Mouse (Mus musculus) megakaryocyte, adult 5-6 weeks (primary cell): Measurements from ENCODE around the gene Ypel4. TPM values are rescaled to one million over a fixed set of nuclear protein-coding genes. Genes with fewer than 3 reads are reported as not detected.

Experiments
- ATAC-seq: 2 replicates; pipeline ENCODE4 v1.8.0; 2016; ENCODE audit warnings: mild to moderate bottlenecking, inconsistent platforms; ENCODE audit not compliant: poor library complexity, severe bottlenecking
- total RNA-seq, 2 experiments: library from RNA; stranded (forward) in 1 of 2; stranded (reverse) in 1 of 2; fragments of 153-499, 151-499 nt in 1 of 2; fragments of 221-1000, 200-1000 nt in 1 of 2; gene quantifications; 2 replicates each; pipeline versions ENCODE4 v1.2.3 to v1.2.4; 2015 to 2017

Ypel4 gene
- total RNA-seq, 2 experiments from 2014 or later: 0.16 to 0.40 TPM

DNA sequence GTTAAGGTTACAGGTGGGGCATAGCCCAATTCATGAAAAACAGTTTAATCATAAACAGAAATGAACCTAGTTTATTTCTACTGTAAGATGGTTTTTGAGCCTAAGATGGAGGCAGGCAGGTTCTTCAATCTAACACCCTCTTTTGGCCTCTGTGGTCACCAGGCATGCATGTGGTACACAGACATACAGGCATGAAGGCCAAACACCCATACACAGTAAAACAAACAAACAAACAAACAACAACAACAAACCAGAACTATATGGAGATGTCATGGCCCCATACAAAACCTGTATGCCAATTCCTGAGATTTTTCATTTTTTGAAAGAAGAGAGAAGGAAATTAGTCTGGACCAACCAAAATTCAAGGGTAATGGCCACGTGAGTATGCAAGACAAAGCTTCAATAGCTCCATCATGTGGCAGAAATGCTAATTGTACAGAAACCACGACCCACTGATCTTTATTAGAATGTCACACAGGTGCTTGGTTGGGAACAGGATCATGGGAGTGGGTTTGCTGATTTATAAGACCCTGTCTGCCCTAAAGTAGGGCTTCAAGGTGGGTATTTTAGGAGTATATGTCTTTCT is 24.8 kb downstream of the Ypel4 start:
- peak; percentile 86 for ATAC-seq

GRCm38 (mm10) chr2:84760777-84761176 is 26.9 kb downstream of the Ypel4 start:
- ATAC-seq: no peak

DNA sequence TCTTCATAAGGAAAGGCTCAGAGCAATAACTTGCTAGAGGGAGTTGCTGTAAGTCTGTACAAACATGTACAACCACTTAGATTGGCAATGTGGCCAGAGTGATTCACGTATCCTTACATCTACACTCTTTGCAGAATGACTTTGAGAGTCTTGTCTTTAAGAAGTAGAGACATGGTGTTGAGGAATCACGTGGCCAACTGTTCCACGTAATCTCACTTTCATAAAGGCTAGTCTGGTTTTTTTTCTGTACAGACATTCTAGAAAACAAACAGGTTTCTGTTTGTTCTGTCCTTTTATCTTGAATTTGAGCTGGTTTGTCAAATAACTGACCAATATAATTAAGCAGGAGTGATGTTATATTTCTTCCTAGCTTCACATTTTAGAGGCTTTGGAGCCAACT is 27.5 kb downstream of the Ypel4 start:
- ATAC-seq: no peak

DNA sequence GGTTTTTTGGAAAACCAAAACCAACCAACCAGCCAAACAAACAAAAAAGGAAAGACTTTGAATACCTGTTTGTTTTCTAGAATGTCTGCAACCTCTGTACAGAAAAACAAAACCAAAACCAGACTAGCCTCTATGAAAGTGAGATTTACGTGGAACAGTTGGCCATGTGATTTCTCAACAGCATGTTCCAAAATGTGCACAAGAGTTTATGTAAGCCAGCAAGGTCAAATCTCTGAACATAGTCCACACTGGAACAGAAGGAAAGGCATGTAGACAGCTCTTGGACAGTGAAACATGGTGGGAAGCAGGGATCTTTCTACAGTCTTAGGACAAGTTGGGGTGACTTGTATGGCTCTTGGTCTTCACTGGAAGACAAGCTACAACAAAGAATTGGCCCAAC is 28.0 kb downstream of the Ypel4 start:
- no peak for ATAC-seq

- ATAC-seq: no peak
These were observed 28.4 kb downstream of the Ypel4 start for GRCm38 (mm10) chr2:84762295-84762694.

DNA sequence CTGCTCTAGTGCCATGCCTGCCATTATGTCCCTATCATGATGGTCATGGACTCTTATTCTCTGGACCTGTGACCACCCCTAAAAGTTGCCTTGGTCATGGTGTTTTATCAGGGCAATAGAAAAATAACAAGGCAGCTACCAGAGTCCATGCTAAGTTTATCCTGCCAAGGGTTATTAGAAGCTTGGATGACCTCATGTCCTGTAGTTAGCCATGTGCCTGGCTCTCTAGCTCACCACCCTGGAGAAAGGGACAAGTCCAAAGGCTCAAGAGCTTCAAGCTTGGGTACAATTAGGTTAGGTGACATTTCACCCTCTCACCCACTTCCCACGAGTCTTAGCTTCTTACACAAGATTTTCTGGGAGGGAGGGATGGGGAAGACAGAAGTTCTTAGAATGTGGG is 29.0 kb downstream of the Ypel4 start:
- no peak for ATAC-seq

GRCm38 (mm10) chr2:84770501-84770900 is 36.6 kb downstream of the Ypel4 start:
- no peak for ATAC-seq

DNA sequence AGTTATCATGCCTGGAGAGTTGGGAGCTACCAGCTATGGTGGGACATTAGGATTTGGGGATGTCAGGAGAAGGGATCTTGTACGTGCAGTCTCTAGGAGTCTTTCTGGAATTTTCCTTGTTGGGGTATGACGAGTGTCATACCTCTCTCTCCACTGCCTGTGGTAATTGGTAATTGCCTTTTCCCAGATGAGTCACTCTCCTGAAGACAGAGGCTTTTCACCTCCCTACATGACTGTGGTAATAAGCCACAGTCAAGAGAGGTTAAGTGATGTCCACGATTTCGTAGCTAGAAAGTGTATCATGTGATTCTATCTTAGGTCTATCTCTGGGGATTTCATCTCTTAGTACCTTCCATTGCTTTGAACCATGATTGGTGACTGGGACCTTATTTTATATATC is 38.6 kb downstream of the Ypel4 start:
- no peak for ATAC-seq

- no peak for ATAC-seq
These were observed 39.3 kb downstream of the Ypel4 start for GRCm38 (mm10) chr2:84773195-84773594.

DNA sequence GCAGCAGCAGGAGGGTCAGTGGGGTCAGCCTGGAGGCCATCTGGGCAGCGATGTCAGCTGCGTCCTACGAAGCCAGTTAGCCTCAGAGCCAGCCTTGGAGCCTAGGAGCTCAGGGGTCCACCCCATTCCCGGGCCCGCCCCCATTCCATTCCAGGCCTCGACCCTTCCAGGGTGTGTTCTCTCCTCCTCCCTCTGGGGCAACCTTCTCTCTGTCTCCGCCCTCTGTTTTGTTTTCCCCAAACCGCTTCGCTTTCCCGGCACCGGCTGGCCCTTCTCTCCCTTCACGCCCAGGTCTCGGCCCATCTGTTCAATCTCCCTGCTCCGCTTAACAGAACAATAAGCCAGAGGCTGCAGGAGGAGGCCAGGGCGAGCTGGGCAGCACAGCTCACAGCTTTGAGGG is 40.9 kb downstream of the Ypel4 start:
- ATAC-seq: no peak

DNA sequence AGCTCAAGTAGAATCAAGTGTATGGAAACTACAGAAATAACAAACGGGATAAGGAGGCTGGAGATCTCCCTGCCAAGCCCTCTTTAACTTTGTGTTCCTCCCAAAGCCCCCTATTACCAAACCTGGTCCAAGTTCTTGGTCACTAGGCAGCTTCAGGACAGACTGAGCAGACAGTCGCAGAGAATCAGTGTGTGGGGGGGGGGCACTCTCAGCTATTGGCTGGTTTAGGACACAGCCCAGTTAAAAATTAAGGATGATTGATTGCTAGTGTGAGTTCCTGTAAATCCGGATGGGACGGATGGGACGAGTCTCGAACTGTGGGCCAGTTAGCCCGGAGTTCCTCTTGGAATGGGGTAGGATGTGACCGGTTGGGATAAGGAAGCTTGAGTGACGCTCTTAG is 41.4 kb downstream of the Ypel4 start, which contains the start of gene Serping1:
TSS of gene Serping1 (minus strand) at position 204 of the 400 bp plus-strand sequence.
- ATAC-seq: no peak

DNA sequence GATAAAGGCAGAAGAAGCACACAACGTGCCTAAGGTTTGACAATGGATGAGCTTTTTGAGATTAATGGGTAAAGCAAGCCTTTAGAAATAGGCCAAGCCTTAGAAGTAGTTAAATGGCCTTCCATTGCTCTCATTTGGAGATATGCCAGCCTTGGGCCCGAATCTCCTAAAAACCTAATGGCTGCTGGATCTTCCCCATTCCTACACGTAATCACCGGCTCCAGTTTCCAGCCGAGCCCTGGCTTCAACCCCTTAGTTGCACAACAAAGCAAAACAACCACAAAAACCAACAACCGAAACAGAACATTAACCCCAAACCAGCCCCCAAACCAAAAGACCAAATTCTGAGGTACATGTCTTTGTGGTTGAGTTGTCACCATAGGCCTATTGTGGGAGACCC is 41.8 kb downstream of the Ypel4 start:
- no peak for ATAC-seq

DNA sequence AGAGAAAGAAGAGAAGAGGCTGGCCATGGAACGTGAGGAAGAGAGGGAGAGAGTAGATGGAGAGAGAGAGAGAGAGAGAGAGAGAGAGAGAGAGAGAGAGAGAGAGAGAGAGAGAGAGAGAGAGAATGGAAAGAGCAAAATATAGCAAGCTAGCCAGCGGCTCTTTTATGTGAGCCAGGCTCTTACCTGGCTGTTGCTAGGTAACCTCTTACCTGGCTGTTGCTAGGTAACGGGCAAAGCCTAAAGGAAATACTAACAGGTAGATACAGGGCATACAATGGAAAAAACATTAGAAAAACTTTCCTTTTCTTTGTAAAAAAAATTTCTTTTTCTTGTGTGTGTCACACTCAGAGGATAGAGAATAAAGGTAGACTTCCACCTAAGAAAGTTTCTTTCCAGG is 43.8 kb downstream of the Ypel4 start:
- ATAC-seq: no peak

DNA sequence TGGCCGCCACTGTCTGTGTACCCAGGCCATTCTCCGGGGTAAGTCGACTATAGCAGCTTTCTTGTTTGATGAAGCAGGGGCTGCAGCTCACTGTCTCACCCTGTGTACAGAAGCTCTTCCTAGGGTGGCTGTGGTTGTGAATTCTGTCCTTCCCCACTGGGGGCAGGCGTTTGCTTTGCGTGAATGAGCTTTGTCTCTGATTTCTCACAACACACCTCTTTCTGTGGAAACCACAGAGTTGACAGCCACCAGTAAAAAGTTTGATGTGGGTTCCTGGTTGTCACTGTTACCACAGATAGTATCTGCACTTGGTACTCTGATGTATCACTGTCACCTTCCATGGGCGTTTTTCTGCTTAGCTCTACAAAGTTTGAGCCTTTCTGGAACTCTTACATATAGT is 45.4 kb downstream of the Ypel4 start:
- peak; percentile 85 for ATAC-seq

DNA sequence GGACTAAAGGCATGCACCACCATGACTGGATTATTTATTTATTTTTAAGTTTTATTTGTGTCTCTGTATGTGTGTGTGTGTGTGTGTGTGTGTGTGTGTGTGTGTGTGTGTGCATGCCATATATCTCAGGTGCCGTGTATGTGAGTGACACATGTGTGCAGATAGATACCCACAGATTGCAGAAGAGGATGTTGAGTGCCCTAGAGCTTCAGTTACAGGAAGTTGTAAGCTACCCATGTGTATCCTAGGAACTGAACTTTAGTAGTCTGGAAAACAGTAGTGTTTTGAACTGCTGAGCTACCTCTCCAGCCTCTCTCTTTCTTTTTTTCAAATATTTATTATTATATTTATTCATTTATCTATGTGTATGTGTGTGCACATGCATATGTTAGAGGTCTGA is 49.5 kb downstream of the Ypel4 start:
- ATAC-seq: peak; percentile 56

GRCm38 (mm10) chr2:84783840-84784566 is 50.1 kb downstream of the Ypel4 start:
- no peak for ATAC-seq

Other genes starting within 250 kb of the Ypel4 start
- gene Ctnnd1, start 83.3 kb upstream of the Ypel4 start, total RNA-seq (2015): 14.9 and 20.9 TPM in 2 replicates
- 14.8 and 17.8 TPM in 2 replicates for gene Ctnnd1, start 83.3 kb upstream of the Ypel4 start, total RNA-seq (2017)
- gene Btbd18, start 75.0 kb upstream of the Ypel4 start, total RNA-seq (2015): 0.07 TPM in 1 of 2 replicates, not detected in the other
- gene Btbd18, start 75.0 kb upstream of the Ypel4 start, total RNA-seq (2017): not detected in 2 replicates
- 126 and 155 TPM in 2 replicates for gene Selenoh, start 63.3 kb upstream of the Ypel4 start, total RNA-seq (2015)
- 76.2 and 102 TPM in 2 replicates for gene Selenoh, start 63.3 kb upstream of the Ypel4 start, total RNA-seq (2017)
- not detected in 2 replicates for gene Gm28635, start 56.0 kb upstream of the Ypel4 start, total RNA-seq (2015)
- not detected in 2 replicates for gene Gm28635, start 56.0 kb upstream of the Ypel4 start, total RNA-seq (2017)
- 22.4 and 24.5 TPM in 2 replicates for gene Med19, start 55.7 kb upstream of the Ypel4 start, total RNA-seq (2015)
- 16.1 and 20.2 TPM in 2 replicates for gene Med19, start 55.7 kb upstream of the Ypel4 start, total RNA-seq (2017)
- gene Tmx2, start 54.9 kb upstream of the Ypel4 start, total RNA-seq (2015): 42.4 and 49.0 TPM in 2 replicates
- 29.4 and 38.5 TPM in 2 replicates for gene Tmx2, start 54.9 kb upstream of the Ypel4 start, total RNA-seq (2017)
- 39.8 and 42.7 TPM in 2 replicates for gene Zdhhc5, start 18.9 kb upstream of the Ypel4 start, total RNA-seq (2015)
- gene Zdhhc5, start 18.9 kb upstream of the Ypel4 start, total RNA-seq (2017): 32.6 and 37.9 TPM in 2 replicates
- gene Clp1, start 6.7 kb upstream of the Ypel4 start, total RNA-seq (2015): 33.1 and 34.5 TPM in 2 replicates
- 33.1 and 36.2 TPM in 2 replicates for gene Clp1, start 6.7 kb upstream of the Ypel4 start, total RNA-seq (2017)
- not detected in 2 replicates for gene Gm19426, start 9.6 kb downstream of the Ypel4 start, total RNA-seq (2015)
- not detected in 2 replicates for gene Gm19426, start 9.6 kb downstream of the Ypel4 start, total RNA-seq (2017)
- 1.5 and 2.1 TPM in 2 replicates for gene Serping1, start 41.4 kb downstream of the Ypel4 start, total RNA-seq (2015)
- gene Serping1, start 41.4 kb downstream of the Ypel4 start, total RNA-seq (2017): 0.94 and 2.2 TPM in 2 replicates
- gene Ube2l6, start 64.8 kb downstream of the Ypel4 start, total RNA-seq (2015): 23.7 and 27.7 TPM in 2 replicates
- 25.2 and 31.5 TPM in 2 replicates for gene Ube2l6, start 64.8 kb downstream of the Ypel4 start, total RNA-seq (2017)
- not detected in 2 replicates for gene Smtnl1, start 88.6 kb downstream of the Ypel4 start, total RNA-seq (2015)
- not detected in 2 replicates for gene Smtnl1, start 88.6 kb downstream of the Ypel4 start, total RNA-seq (2017)
- gene Timm10, start 92.9 kb downstream of the Ypel4 start, total RNA-seq (2015): 17.7 and 18.6 TPM in 2 replicates
- 14.2 and 19.8 TPM in 2 replicates for gene Timm10, start 92.9 kb downstream of the Ypel4 start, total RNA-seq (2017)
- 3.7 and 5.2 TPM in 2 replicates for gene Slc43a1, start 104.8 kb downstream of the Ypel4 start, total RNA-seq (2015)
- gene Slc43a1, start 104.8 kb downstream of the Ypel4 start, total RNA-seq (2017): 1.6 and 3.1 TPM in 2 replicates
- not detected in 2 replicates for gene Rtn4rl2, start 152.7 kb downstream of the Ypel4 start, total RNA-seq (2015)
- gene Rtn4rl2, start 152.7 kb downstream of the Ypel4 start, total RNA-seq (2017): not detected in 2 replicates
- gene Slc43a3, start 202.5 kb downstream of the Ypel4 start, total RNA-seq (2015): 51.4 and 53.0 TPM in 2 replicates
- gene Slc43a3, start 202.5 kb downstream of the Ypel4 start, total RNA-seq (2017): 41.9 and 45.2 TPM in 2 replicates
- gene Prg2, start 246.4 kb downstream of the Ypel4 start, total RNA-seq (2015): 48.6 and 96.7 TPM in 2 replicates
- gene Prg2, start 246.4 kb downstream of the Ypel4 start, total RNA-seq (2017): 238 and 301 TPM in 2 replicates